Mouse (Mus musculus): ENCODE data around the gene Htt. TPM values are rescaled to one million over a fixed set of nuclear protein-coding genes. Genes with fewer than 3 reads are reported as not detected.
A peak's percentile ranks its signal among the peaks of the same experiment; 100 is the strongest.

Htt gene
- polyA plus RNA-seq, 1 experiment from 2014 or later: 15.5 TPM

GRCm38 (mm10) chr5:34941710-34942470, 180.3 kb downstream of the Htt start:
- H3K9me3 ChIP-seq: no peaks in the 10 kb centered on the region
- H3K4me3 ChIP-seq: no peak overlapping the region
- H3K27ac ChIP-seq: no peak overlapping the region
- H3K27me3 ChIP-seq: no peaks in the 10 kb centered on the region
- no peak for ATAC-seq (ENCODE audit: insufficient number of reproducible peaks, insufficient read depth, low FRiP score, low TSS enrichment, low read depth)
- WGBS: 56% methylated on average over 10 of the region's 10 CpGs
- no peaks in the 10 kb centered on the region for H3K36me3 ChIP-seq
- H3K4me1 ChIP-seq: no peaks in the 10 kb centered on the region
- no peak overlapping the region for H3K4me2 ChIP-seq
- H3K9ac ChIP-seq: no peak overlapping the region

GRCm38 (mm10) chr5:34943428-34943827, 181.9 kb downstream of the Htt start:
- Histone ChIP-seq H3K9me3 (no peaks in the 10 kb centered on the region), H3K27ac (no peak overlapping the region), H3K27me3 (0 out of 2 replicates have a peak, but pooled peaks cover 5% of the 10 kb centered on the region), H3K4me2 (no peak overlapping the region), H3K36me3 (no peaks in the 10 kb centered on the region), H3K4me1 (no peaks in the 10 kb centered on the region), H3K4me3 (no peak overlapping the region), H3K9ac (no peak overlapping the region)
- WGBS: 79% methylated on average over 3 of the region's 3 CpGs
- no peak for ATAC-seq (ENCODE audit: insufficient number of reproducible peaks, insufficient read depth, low FRiP score, low TSS enrichment, low read depth)

GRCm38 (mm10) chr5:34948861-34949760, 187.6 kb downstream of the Htt start, which contains the start of gene Rgs12:
Gene Rgs12 (plus strand): TSS chr5:34949445.
- Histone ChIP-seq H3K4me2 (peak within 1 kb of the TSS; percentile 74), H3K27me3 (0 out of 2 replicates have a peak, but pooled peaks cover 5% of the 10 kb centered on the region), H3K4me3 (peak within 1 kb of the TSS; percentile 86), H3K9me3 (peaks cover 5% of the 10 kb centered on the region; the same call in 1 of the 2 replicates), H3K9ac (peak within 1 kb of the TSS; percentile 97), H3K27ac (peak within 1 kb of the TSS; percentile 90), H3K36me3 (peaks cover 22% of the 10 kb centered on the region), H3K4me1 (peaks cover 23% of the 10 kb centered on the region)
- 1% methylated on average over 75 of the region's 84 CpGs for WGBS
- peak; percentile 95 for ATAC-seq (ENCODE audit: insufficient number of reproducible peaks, insufficient read depth, low FRiP score, low TSS enrichment, low read depth)

DNA sequence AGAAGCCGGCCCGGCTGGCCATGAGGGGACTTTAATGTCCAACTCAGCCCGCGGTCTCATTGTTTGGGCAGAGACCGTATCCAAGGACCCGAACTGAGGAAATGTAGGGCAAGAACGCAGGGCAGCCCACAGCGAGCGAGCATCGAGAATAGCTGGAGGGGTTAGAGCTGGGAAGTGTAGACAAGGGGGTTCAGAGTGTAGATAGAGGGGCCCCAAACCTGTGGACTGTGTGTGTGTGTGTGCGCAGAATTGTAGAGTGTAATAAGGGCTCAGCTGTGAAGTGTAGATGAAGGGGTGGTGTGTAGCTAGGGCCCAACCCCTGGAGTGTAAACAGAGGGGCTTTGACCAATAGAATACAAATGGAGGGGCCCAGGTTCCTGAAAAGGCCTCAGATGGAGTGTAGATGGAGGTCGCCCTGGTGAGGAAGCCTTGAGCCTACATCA, 188.2 kb downstream of the Htt start:
- peak overlapping the region; percentile 74 for H3K4me2 ChIP-seq
- peak; percentile 41 for ATAC-seq (ENCODE audit: insufficient number of reproducible peaks, insufficient read depth, low FRiP score, low TSS enrichment, low read depth)
- H3K27me3 ChIP-seq: 0 out of 2 replicates have a peak, but pooled peaks cover 5% of the 10 kb centered on the region
- 2% methylated on average over 12 of the region's 12 CpGs for WGBS
- H3K9ac ChIP-seq: peak overlapping the region; percentile 97
- peak overlapping the region; percentile 90 for H3K27ac ChIP-seq
- peaks cover 27% of the 10 kb centered on the region for H3K4me1 ChIP-seq
- H3K9me3 ChIP-seq: peaks cover 5% of the 10 kb centered on the region; the same call in 1 of the 2 replicates
- H3K36me3 ChIP-seq: peaks cover 22% of the 10 kb centered on the region
- peak overlapping the region; percentile 86 for H3K4me3 ChIP-seq

DNA sequence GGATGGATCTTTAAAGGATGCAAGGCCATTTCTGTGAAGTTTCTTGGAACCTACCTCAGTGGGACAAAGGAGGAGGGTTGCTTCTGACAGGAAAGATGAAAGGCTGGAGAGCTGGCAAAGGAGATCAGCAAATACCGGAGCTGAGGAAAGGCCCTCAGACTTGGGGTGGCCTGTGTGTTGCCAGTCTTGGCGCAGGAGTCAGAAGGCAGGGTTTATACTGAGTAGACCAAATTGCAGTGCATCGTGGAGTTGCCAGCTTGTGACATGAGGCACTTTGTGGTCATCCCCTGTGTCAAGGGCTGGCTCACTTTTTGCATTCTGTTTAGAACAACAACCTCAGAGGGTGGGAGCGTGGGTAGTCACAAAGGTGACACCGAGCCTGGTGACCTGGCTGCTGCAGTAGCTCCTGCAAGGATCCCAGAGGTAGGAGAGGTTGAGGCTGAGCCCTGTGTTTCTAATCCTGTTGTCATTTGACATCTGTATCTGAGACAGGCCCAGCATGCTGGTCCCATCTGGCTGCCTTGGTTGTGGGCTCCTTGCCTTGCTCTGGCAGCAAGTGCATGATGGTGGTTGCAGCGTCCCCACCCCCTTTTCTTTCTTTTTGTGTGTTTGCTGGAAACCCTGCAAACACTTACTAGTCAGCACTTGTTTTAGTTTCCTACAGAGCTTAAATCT, 189.1 kb downstream of the Htt start:
- Histone ChIP-seq H3K27ac (peak overlapping the region; percentile 90; the same call in 1 of the 2 replicates), H3K27me3 (0 out of 2 replicates have a peak, but pooled peaks cover 5% of the 10 kb centered on the region), H3K4me3 (peak overlapping the region; percentile 86), H3K9ac (peak overlapping the region; percentile 97), H3K4me1 (peaks cover 35% of the 10 kb centered on the region), H3K36me3 (peaks cover 28% of the 10 kb centered on the region), H3K4me2 (peak overlapping the region; percentile 74), H3K9me3 (peaks cover 5% of the 10 kb centered on the region; the same call in 1 of the 2 replicates)
- ATAC-seq (ENCODE audit: insufficient number of reproducible peaks, insufficient read depth, low FRiP score, low TSS enrichment, low read depth): no peak
- WGBS: 67% methylated on average over 6 of the region's 6 CpGs

DNA sequence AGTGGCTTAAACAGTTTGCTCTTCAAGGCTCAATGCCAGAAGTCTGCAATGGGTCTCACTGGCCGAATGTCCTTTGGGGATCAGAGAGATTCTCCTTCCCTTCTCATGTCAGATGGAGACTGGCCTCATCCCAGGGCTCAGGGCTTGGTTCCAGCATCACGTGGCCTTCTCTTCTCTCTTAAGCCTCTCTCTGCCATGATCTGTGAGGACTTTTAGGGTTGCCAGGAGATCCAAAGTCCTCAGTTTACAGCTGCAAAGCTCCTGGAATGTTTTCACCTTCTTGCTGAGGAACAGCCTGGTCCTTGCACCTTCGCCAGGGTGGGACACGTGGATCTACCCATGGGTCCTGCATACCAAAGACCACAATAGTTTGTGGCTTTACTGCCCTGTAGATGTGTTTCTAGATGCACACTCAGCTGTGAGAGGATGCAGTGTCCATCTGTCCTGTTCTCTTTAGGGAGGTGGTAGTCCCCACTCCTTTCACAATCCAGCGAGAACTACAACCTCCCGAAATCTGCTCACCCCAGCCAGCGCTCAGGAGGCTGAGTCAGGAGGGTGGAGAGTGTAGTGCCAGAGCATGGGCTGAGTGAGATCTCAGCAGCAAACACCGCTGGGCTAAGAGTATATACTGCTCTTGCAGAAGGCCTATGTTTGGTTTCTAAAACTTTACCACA, 189.8 kb downstream of the Htt start:
- Histone ChIP-seq H3K36me3 (peaks cover 28% of the 10 kb centered on the region), H3K27me3 (0 out of 2 replicates have a peak, but pooled peaks cover 5% of the 10 kb centered on the region), H3K4me1 (peaks cover 39% of the 10 kb centered on the region), H3K4me3 (peak overlapping the region; percentile 86; the same call in 1 of the 2 replicates), H3K4me2 (peak overlapping the region; percentile 74), H3K9ac (0 out of 2 replicates have a peak overlapping the region, but pooled peaks have one; percentile 97), H3K9me3 (peaks cover 5% of the 10 kb centered on the region; the same call in 1 of the 2 replicates), H3K27ac (no peak overlapping the region)
- WGBS: 95% methylated on average over 8 of the region's 8 CpGs
- no peak for ATAC-seq (ENCODE audit: insufficient number of reproducible peaks, insufficient read depth, low FRiP score, low TSS enrichment, low read depth)

GRCm38 (mm10) chr5:34954508-34954907, 193.0 kb downstream of the Htt start:
- Histone ChIP-seq H3K9me3 (peaks cover 5% of the 10 kb centered on the region; the same call in 1 of the 2 replicates), H3K4me1 (peaks cover 66% of the 10 kb centered on the region), H3K4me3 (no peak overlapping the region), H3K36me3 (peaks cover 28% of the 10 kb centered on the region), H3K27ac (no peak overlapping the region), H3K4me2 (no peak overlapping the region), H3K27me3 (no peaks in the 10 kb centered on the region), H3K9ac (no peak overlapping the region)
- 72% methylated on average over 6 of the region's 6 CpGs for WGBS
- no peak for ATAC-seq (ENCODE audit: insufficient number of reproducible peaks, insufficient read depth, low FRiP score, low TSS enrichment, low read depth)

DNA sequence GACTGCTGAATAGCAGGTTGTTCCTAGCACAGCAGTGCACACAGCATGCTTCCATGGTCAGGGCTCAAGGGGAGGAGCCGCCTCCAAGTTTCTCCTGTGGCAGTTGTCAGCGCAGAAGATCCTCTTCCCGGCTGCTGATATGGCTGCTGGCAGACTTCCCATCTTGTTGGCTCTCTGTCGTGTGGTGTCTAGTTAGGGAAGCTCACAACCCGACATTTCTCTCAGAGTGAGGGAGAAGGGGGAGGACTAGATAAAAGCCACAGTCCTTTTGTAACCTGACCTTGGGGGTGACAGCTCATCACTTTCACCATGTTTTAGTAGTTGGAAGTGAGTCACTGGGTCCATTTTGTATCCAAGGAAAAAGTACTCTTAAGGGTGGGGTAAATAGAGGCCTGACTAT, 194.1 kb downstream of the Htt start:
- peaks cover 5% of the 10 kb centered on the region; the same call in 1 of the 2 replicates for H3K9me3 ChIP-seq
- no peak for ATAC-seq (ENCODE audit: insufficient number of reproducible peaks, insufficient read depth, low FRiP score, low TSS enrichment, low read depth)
- no peak overlapping the region for H3K4me2 ChIP-seq
- H3K27ac ChIP-seq: no peak overlapping the region
- WGBS: 71% methylated on average over 5 of the region's 5 CpGs
- H3K27me3 ChIP-seq: no peaks in the 10 kb centered on the region
- H3K36me3 ChIP-seq: peaks cover 28% of the 10 kb centered on the region
- no peak overlapping the region for H3K4me3 ChIP-seq
- H3K4me1 ChIP-seq: peaks cover 70% of the 10 kb centered on the region
- no peak overlapping the region for H3K9ac ChIP-seq

DNA sequence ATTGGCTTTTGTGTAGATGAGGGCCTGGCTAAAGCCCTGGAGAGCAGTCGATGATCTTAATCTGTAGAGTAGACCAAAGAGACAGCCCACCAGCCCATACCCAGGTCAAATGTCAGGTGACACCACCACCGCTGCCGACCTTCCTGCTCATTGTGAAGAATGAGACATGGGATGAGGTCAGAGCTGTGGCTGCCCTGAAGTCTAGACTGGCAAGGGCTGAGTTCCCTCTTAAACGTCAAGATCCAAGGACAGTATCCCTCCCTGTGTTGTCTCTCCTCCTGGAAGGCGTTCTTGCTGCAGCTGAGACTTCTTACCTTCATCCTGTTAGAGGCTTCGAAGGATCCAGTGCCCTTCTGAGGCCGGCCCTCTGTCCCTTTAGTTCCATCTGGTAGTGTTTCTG, 194.6 kb downstream of the Htt start:
- Histone ChIP-seq H3K27ac (no peak overlapping the region), H3K9me3 (peaks cover 5% of the 10 kb centered on the region; the same call in 1 of the 2 replicates), H3K4me2 (no peak overlapping the region), H3K4me1 (peaks cover 64% of the 10 kb centered on the region), H3K4me3 (no peak overlapping the region), H3K27me3 (no peaks in the 10 kb centered on the region), H3K9ac (no peak overlapping the region), H3K36me3 (peaks cover 28% of the 10 kb centered on the region)
- no peak for ATAC-seq (ENCODE audit: insufficient number of reproducible peaks, insufficient read depth, low FRiP score, low TSS enrichment, low read depth)
- 85% methylated on average over 7 of the region's 7 CpGs for WGBS

GRCm38 (mm10) chr5:34957015-34957414, 195.5 kb downstream of the Htt start:
- Histone ChIP-seq H3K27me3 (no peaks in the 10 kb centered on the region), H3K9me3 (peaks cover 5% of the 10 kb centered on the region; the same call in 1 of the 2 replicates), H3K4me1 (peaks cover 66% of the 10 kb centered on the region), H3K9ac (no peak overlapping the region), H3K27ac (no peak overlapping the region), H3K4me3 (no peak overlapping the region), H3K36me3 (peaks cover 22% of the 10 kb centered on the region), H3K4me2 (no peak overlapping the region)
- 60% methylated on average over 2 of the region's 2 CpGs for WGBS
- no peak for ATAC-seq (ENCODE audit: insufficient number of reproducible peaks, insufficient read depth, low FRiP score, low TSS enrichment, low read depth)

Measured in embryonic facial prominence, embryonic 13.5 days (tissue).